Mouse (Mus musculus): ENCODE measurements at regions not wholly inside any gene's neighbourhood (a gene's known extent, or its start where the extent isn't known, plus 50 kb on each side); places are given as distances from the start of the nearest gene placed in this dataset.
A peak's percentile ranks its signal among the peaks of the same experiment; 100 is the strongest.

GRCm38 (mm10) chr8:126704706-126705105 is 110.9 kb upstream of the Irf2bp2 start:
- Histone ChIP-seq H3K4me2 (no peak overlapping the region), H3K27me3 (replicated peaks) (no peaks in the 10 kb centered on the region), H3K27ac (replicated peaks) (no peak overlapping the region), H3K36me3 (no peaks in the 10 kb centered on the region), H3K4me1 (peaks cover 40% of the 10 kb centered on the region), H3K9ac (no peak overlapping the region), H3K9me3 (no peaks in the 10 kb centered on the region), H3K4me3 (no peak overlapping the region)
- no peak for ATAC-seq (ENCODE audit: extremely low read depth, insufficient number of reproducible peaks, low FRiP score, low TSS enrichment)
- WGBS = 83% methylated on average over 8 of the region's 8 CpGs

GRCm38 (mm10) chr8:126703546-126703945 is 109.8 kb upstream of the Irf2bp2 start:
- Histone ChIP-seq H3K36me3 (no peaks in the 10 kb centered on the region), H3K27ac (replicated peaks) (no peak overlapping the region), H3K4me1 (peaks cover 46% of the 10 kb centered on the region), H3K27me3 (replicated peaks) (no peaks in the 10 kb centered on the region), H3K4me2 (no peak overlapping the region), H3K4me3 (no peak overlapping the region), H3K9me3 (no peaks in the 10 kb centered on the region), H3K9ac (no peak overlapping the region)
- no peak for ATAC-seq (ENCODE audit: extremely low read depth, insufficient number of reproducible peaks, low FRiP score, low TSS enrichment)
- whole genome bisulfite sequencing = 83% methylated on average over 5 of the region's 5 CpGs

- no peaks in the 10 kb centered on the region for H3K36me3 ChIP-seq
- no peaks in the 10 kb centered on the region for H3K27me3 ChIP-seq (replicated peaks)
- H3K9me3 ChIP-seq = no peaks in the 10 kb centered on the region
- 77% methylated on average over 6 of the region's 6 CpGs for WGBS
- no peak overlapping the region for H3K9ac ChIP-seq
- H3K4me2 ChIP-seq = no peak overlapping the region
- ATAC-seq (ENCODE audit: extremely low read depth, insufficient number of reproducible peaks, low FRiP score, low TSS enrichment) = no peak
- no peak overlapping the region for H3K4me3 ChIP-seq
- peaks cover 38% of the 10 kb centered on the region for H3K4me1 ChIP-seq
- no peak overlapping the region for H3K27ac ChIP-seq (replicated peaks)
Measured at GRCm38 (mm10) chr8:126702294-126702693, 108.5 kb upstream of the Irf2bp2 start.

GRCm38 (mm10) chr8:126699389-126699775 is 105.6 kb upstream of the Irf2bp2 start:
- ATAC-seq (ENCODE audit: extremely low read depth, insufficient number of reproducible peaks, low FRiP score, low TSS enrichment) = no peak
- no peaks in the 10 kb centered on the region for H3K9me3 ChIP-seq
- H3K4me1 ChIP-seq = peaks cover 33% of the 10 kb centered on the region
- no peaks in the 10 kb centered on the region for H3K27me3 ChIP-seq (replicated peaks)
- peak overlapping the region; percentile 56; the same call in 1 of the 2 replicates for H3K9ac ChIP-seq
- peak overlapping the region; percentile 84 for H3K27ac ChIP-seq (replicated peaks)
- H3K4me3 ChIP-seq = no peak overlapping the region
- no peaks in the 10 kb centered on the region for H3K36me3 ChIP-seq
- WGBS = 15% methylated on average over 6 of the region's 6 CpGs
- H3K4me2 ChIP-seq = 0 out of 2 replicates have a peak overlapping the region, but pooled peaks have one; percentile 29

- no peak for ATAC-seq (ENCODE audit: extremely low read depth, insufficient number of reproducible peaks, low FRiP score, low TSS enrichment)
- 30% methylated on average over 7 of the region's 7 CpGs for WGBS
- no peak overlapping the region for H3K4me3 ChIP-seq
Measured at GRCm38 (mm10) chr8:126698601-126699388, 105.0 kb upstream of the Irf2bp2 start.

GRCm38 (mm10) chr8:126696346-126697010 is 102.7 kb upstream of the Irf2bp2 start:
- Histone ChIP-seq H3K4me3 (no peak overlapping the region), H3K27me3 (replicated peaks) (no peaks in the 10 kb centered on the region), H3K4me1 (peaks cover 46% of the 10 kb centered on the region), H3K9me3 (no peaks in the 10 kb centered on the region), H3K27ac (replicated peaks) (no peak overlapping the region), H3K4me2 (no peak overlapping the region), H3K9ac (no peak overlapping the region), H3K36me3 (no peaks in the 10 kb centered on the region)
- ATAC-seq (ENCODE audit: extremely low read depth, insufficient number of reproducible peaks, low FRiP score, low TSS enrichment) = no peak
- 65% methylated on average over 7 of the region's 7 CpGs for WGBS

More at GRCm38 (mm10) chr8:126698601-126699388, 105.0 kb upstream of the Irf2bp2 start:
- Histone ChIP-seq H3K9ac (peak overlapping the region; percentile 29), H3K4me2 (peak overlapping the region; percentile 29; the same call in 1 of the 2 replicates), H3K9me3 (no peaks in the 10 kb centered on the region), H3K36me3 (no peaks in the 10 kb centered on the region), H3K27me3 (replicated peaks) (no peaks in the 10 kb centered on the region), H3K4me1 (peaks cover 33% of the 10 kb centered on the region), H3K27ac (replicated peaks) (peak overlapping the region; percentile 84)

GRCm38 (mm10) chr8:126694370-126694769 is 100.6 kb upstream of the Irf2bp2 start:
- Histone ChIP-seq H3K27ac (replicated peaks) (no peak overlapping the region), H3K36me3 (no peaks in the 10 kb centered on the region), H3K4me3 (no peak overlapping the region), H3K4me2 (no peak overlapping the region), H3K9me3 (no peaks in the 10 kb centered on the region), H3K4me1 (peaks cover 36% of the 10 kb centered on the region), H3K27me3 (replicated peaks) (no peaks in the 10 kb centered on the region), H3K9ac (no peak overlapping the region)
- no peak for ATAC-seq (ENCODE audit: extremely low read depth, insufficient number of reproducible peaks, low FRiP score, low TSS enrichment)
- 65% methylated on average over 7 of the region's 7 CpGs for WGBS

- H3K9ac ChIP-seq = no peak overlapping the region
- H3K4me3 ChIP-seq = no peak overlapping the region
- H3K36me3 ChIP-seq = no peaks in the 10 kb centered on the region
- peaks cover 29% of the 10 kb centered on the region for H3K4me1 ChIP-seq
- ATAC-seq (ENCODE audit: extremely low read depth, insufficient number of reproducible peaks, low FRiP score, low TSS enrichment) = no peak
- H3K4me2 ChIP-seq = no peak overlapping the region
- H3K27me3 ChIP-seq (replicated peaks) = no peaks in the 10 kb centered on the region
- 73% methylated on average over 1 of the region's 1 CpGs for WGBS
- H3K9me3 ChIP-seq = no peaks in the 10 kb centered on the region
- H3K27ac ChIP-seq (replicated peaks) = no peak overlapping the region
Measured at GRCm38 (mm10) chr8:126693642-126694041, 99.9 kb upstream of the Irf2bp2 start.

GRCm38 (mm10) chr8:126692711-126693110 is 98.9 kb upstream of the Irf2bp2 start:
- 63% methylated on average over 3 of the region's 3 CpGs for WGBS
- peak overlapping the region; percentile 53; the same call in 1 of the 2 replicates for H3K27ac ChIP-seq (replicated peaks)
- no peak overlapping the region for H3K4me2 ChIP-seq
- H3K27me3 ChIP-seq (replicated peaks) = no peaks in the 10 kb centered on the region
- H3K4me3 ChIP-seq = no peak overlapping the region
- H3K9ac ChIP-seq = no peak overlapping the region
- H3K4me1 ChIP-seq = peaks cover 23% of the 10 kb centered on the region
- ATAC-seq (ENCODE audit: extremely low read depth, insufficient number of reproducible peaks, low FRiP score, low TSS enrichment) = no peak
- no peaks in the 10 kb centered on the region for H3K9me3 ChIP-seq
- no peaks in the 10 kb centered on the region for H3K36me3 ChIP-seq

GRCm38 (mm10) chr8:126692263-126692662 is 98.5 kb upstream of the Irf2bp2 start:
- Histone ChIP-seq H3K4me1 (peaks cover 23% of the 10 kb centered on the region), H3K36me3 (no peaks in the 10 kb centered on the region), H3K4me2 (no peak overlapping the region), H3K9me3 (no peaks in the 10 kb centered on the region), H3K4me3 (no peak overlapping the region), H3K9ac (no peak overlapping the region), H3K27me3 (replicated peaks) (no peaks in the 10 kb centered on the region), H3K27ac (replicated peaks) (peak overlapping the region; percentile 53)
- WGBS = 44% methylated on average over 3 of the region's 3 CpGs
- ATAC-seq (ENCODE audit: extremely low read depth, insufficient number of reproducible peaks, low FRiP score, low TSS enrichment) = no peak

- WGBS = 78% methylated on average over 5 of the region's 5 CpGs
- no peak overlapping the region for H3K4me2 ChIP-seq
- H3K9me3 ChIP-seq = no peaks in the 10 kb centered on the region
- no peaks in the 10 kb centered on the region for H3K36me3 ChIP-seq
- H3K4me3 ChIP-seq = no peak overlapping the region
- H3K27me3 ChIP-seq (replicated peaks) = no peaks in the 10 kb centered on the region
- no peak overlapping the region for H3K27ac ChIP-seq (replicated peaks)
- ATAC-seq (ENCODE audit: extremely low read depth, insufficient number of reproducible peaks, low FRiP score, low TSS enrichment) = no peak
- no peak overlapping the region for H3K9ac ChIP-seq
- H3K4me1 ChIP-seq = peaks cover 33% of the 10 kb centered on the region
Measured at GRCm38 (mm10) chr8:126688450-126688849, 94.7 kb upstream of the Irf2bp2 start.
